Mouse (Mus musculus) erythroblast, embryonic 14.5 days (primary cell): ENCODE data around the gene Map2k4.

Experiments
- GATA1 ChIP-seq: IDR thresholded peaks from 2 replicates; pipeline ENCODE4 v1.6.1; 2012; ENCODE audit warnings: low read length, inconsistent platforms, mixed read lengths
- TAL1 ChIP-seq: IDR thresholded peaks from 3 replicates; pipeline ENCODE4 v1.6.1; 2012; ENCODE audit warnings: low read length, inconsistent platforms, mixed read lengths

GRCm38 (mm10) chr11:65760912-65761311 lies 27.2 kb downstream of the Map2k4 start:
- no peak for TF ChIP-seq TAL1
- no peak for TF ChIP-seq GATA1
